Mouse (Mus musculus): ENCODE data around the gene Usp7. TPM values are rescaled to one million over a fixed set of nuclear protein-coding genes. Genes with fewer than 3 reads are reported as not detected.

Usp7 gene
- total and polyA plus RNA-seq, 3 experiments: 94.2 to 425 (median 101) TPM

- Histone ChIP-seq H3K27ac (ENCODE audit: control insufficient read depth, low read depth, low read length) (no peak overlapping the region), H3K4me1 (ENCODE audit: control insufficient read depth in 1 of 2, insufficient read depth in 2 of 2, low read length in 2 of 2) (peaks cover 11 to 13% of the 10 kb centered on the region in 2 experiments), H3K36me3 (ENCODE audit: control insufficient read depth in 1 of 2, insufficient read depth in 2 of 2, low read length in 2 of 2) (peaks cover 0 to 15% of the 10 kb centered on the region in 2 experiments; a peak in 2 of 4 replicates), H3K9ac (ENCODE audit: control insufficient read depth, low read depth, low read length, poor library complexity, severe bottlenecking) (no peak overlapping the region), H3K79me2 (ENCODE audit: control insufficient read depth, insufficient read depth, low read length, poor library complexity) (no peaks in the 10 kb centered on the region), H3K27me3 (ENCODE audit: control insufficient read depth in 1 of 2, insufficient read depth in 2 of 2, low read length in 2 of 2) (no peaks in the 10 kb centered on the region), H3K9me3 (replicated peaks; ENCODE audit: insufficient read depth, low read length) (no peaks in the 10 kb centered on the region), H3K4me3 (ENCODE audit: control insufficient read depth in 1 of 2, insufficient read depth in 1 of 2, low read depth in 2 of 2, low read length in 2 of 2) (no peak overlapping the region)
- no peak for TF ChIP-seq EP300 (IDR thresholded peaks at IDR 0.05; ENCODE audit: low read depth in 1 of 2, low read length in 2 of 2)
- TF ChIP-seq ZC3H11A (IDR thresholded peaks at IDR 0.05; ENCODE audit: low read depth, low read length): no peak
- TF ChIP-seq KAT2A (conservative IDR thresholded peaks at IDR 0.05; ENCODE audit: low read depth, low read length): no peak
- TF ChIP-seq ELF1 (IDR thresholded peaks at IDR 0.05; ENCODE audit: low read depth, low read length): no peak
- TF ChIP-seq MAX (IDR thresholded peaks at IDR 0.05; ENCODE audit: low read length): no peak
- no peak for TF ChIP-seq GABPA (IDR thresholded peaks at IDR 0.05; ENCODE audit: low read depth, low read length)
- TF ChIP-seq MAZ (IDR thresholded peaks at IDR 0.05; ENCODE audit: low read depth, low read length): no peak
- TF ChIP-seq BHLHE40 (IDR thresholded peaks at IDR 0.05; ENCODE audit: borderline replicate concordance, low read depth, low read length): no peak
- no peak for TF ChIP-seq MXI1 (IDR thresholded peaks at IDR 0.05; ENCODE audit: low read depth, low read length)
- TF ChIP-seq POLR2A (IDR thresholded peaks at IDR 0.05; ENCODE audit: control insufficient read depth in 1 of 2, insufficient read depth in 1 of 2, low read depth in 1 of 2, low read length in 2 of 2, poor library complexity in 1 of 2): no peak
- TF ChIP-seq TBP (IDR thresholded peaks at IDR 0.05; ENCODE audit: low read depth, low read length): no peak
- no peak for TF ChIP-seq ZMIZ1 (IDR thresholded peaks at IDR 0.05; ENCODE audit: low read depth, low read length)
- no peak for TF ChIP-seq UBTF (IDR thresholded peaks at IDR 0.05; ENCODE audit: borderline replicate concordance, insufficient read depth, low read depth, low read length)
- no peak for TF ChIP-seq POLR2AphosphoS2 (IDR thresholded peaks at IDR 0.05; ENCODE audit: low read length)
- no peak for TF ChIP-seq ZKSCAN1 (IDR thresholded peaks at IDR 0.05; ENCODE audit: low read depth, low read length)
- DNase-seq (ENCODE audit: low read depth, low spot score): no peak
Measured at GRCm38 (mm10) chr16:8822586-8822985, 30.5 kb upstream of the Usp7 start.

- DNase-seq (ENCODE audit: low read depth, low spot score): peak; percentile 58
- Histone ChIP-seq H3K4me3 (ENCODE audit: control insufficient read depth in 1 of 2, insufficient read depth in 1 of 2, low read depth in 2 of 2, low read length in 2 of 2) (no peak overlapping the region), H3K79me2 (ENCODE audit: control insufficient read depth, insufficient read depth, low read length, poor library complexity) (no peaks in the 10 kb centered on the region), H3K27me3 (ENCODE audit: control insufficient read depth in 1 of 2, insufficient read depth in 2 of 2, low read length in 2 of 2) (no peaks in the 10 kb centered on the region), H3K9me3 (replicated peaks; ENCODE audit: insufficient read depth, low read length) (no peaks in the 10 kb centered on the region), H3K4me1 (ENCODE audit: control insufficient read depth in 1 of 2, insufficient read depth in 2 of 2, low read length in 2 of 2) (peaks cover 11 to 13% of the 10 kb centered on the region in 2 experiments), H3K36me3 (ENCODE audit: control insufficient read depth in 1 of 2, insufficient read depth in 2 of 2, low read length in 2 of 2) (peaks cover 0 to 15% of the 10 kb centered on the region in 2 experiments; a peak in 2 of 4 replicates), H3K9ac (ENCODE audit: control insufficient read depth, low read depth, low read length, poor library complexity, severe bottlenecking) (no peak overlapping the region), H3K27ac (ENCODE audit: control insufficient read depth, low read depth, low read length) (no peak overlapping the region; the same call in 1 of the 2 replicates)
- TF ChIP-seq USF1 (IDR thresholded peaks at IDR 0.05; ENCODE audit: low read depth, low read length) (peak; percentile 65; the same call in 1 of the 2 replicates), MXI1 (IDR thresholded peaks at IDR 0.05; ENCODE audit: low read depth, low read length) (peak; percentile 46; the same call in 1 of the 2 replicates), BHLHE40 (IDR thresholded peaks at IDR 0.05; ENCODE audit: borderline replicate concordance, low read depth, low read length) (no peak), TCF12 (IDR thresholded peaks at IDR 0.05; ENCODE audit: low read depth, low read length) (peak; percentile 38; the same call in 1 of the 2 replicates), JUND (IDR thresholded peaks at IDR 0.05; ENCODE audit: low read depth, low read length) (no peak), NRF1 (IDR thresholded peaks at IDR 0.05; ENCODE audit: insufficient read depth, low read depth, low read length, poor library complexity, severe bottlenecking) (no peak), GATA1 (IDR thresholded peaks at IDR 0.05; ENCODE audit: low read depth, low read length) (no peak), MAX (IDR thresholded peaks at IDR 0.05; ENCODE audit: low read length) (0 out of 2 replicates have a peak, but pooled peaks have one; percentile 21), EP300 (IDR thresholded peaks at IDR 0.05; ENCODE audit: low read depth in 1 of 2, low read length in 2 of 2) (peak in 1 of 2 experiments; percentile 4; a peak in 1 of 4 replicates), USF2 (IDR thresholded peaks at IDR 0.05; ENCODE audit: borderline replicate concordance in 1 of 2, insufficient read depth in 1 of 2, low read depth in 1 of 2, low read length in 2 of 2) (no peak)
Measured at GRCm38 (mm10) chr16:8821429-8821828, 29.3 kb upstream of the Usp7 start.

All from MEL (cell line).